Mouse (Mus musculus) forebrain, embryonic 16.5 days (tissue): Measurements from ENCODE around the gene Yipf2. TPM values are rescaled to one million over a fixed set of nuclear protein-coding genes. Genes with fewer than 3 reads are reported as not detected.

Experiments
- ATAC-seq: fragments of 200-750 bp; cut with Nextera tagmentation; 2 replicates; pipeline ENCODE4 v1.8.0; 2017; ENCODE audit warnings: mild to moderate bottlenecking, moderate library complexity
- H3K27ac ChIP-seq: fragments of 300-500 bp; sonication (generic); 2 replicates; pipeline ENCODE4 v1.5.1; 2014; ENCODE audit warnings: low read length, control low read depth
- H3K27me3 ChIP-seq: fragments of 300-500 bp; sonication (generic); replicated peaks from 2 replicates; pipeline ENCODE4 v1.6.1; 2014; ENCODE audit warnings: low read length; ENCODE audit not compliant: control insufficient read depth, insufficient read depth
- H3K36me3 ChIP-seq: fragments of 300-500 bp; sonication (generic); 2 replicates; pipeline ENCODE4 v1.6.1; 2014; ENCODE audit not compliant: control insufficient read depth, insufficient read depth
- H3K4me1 ChIP-seq: fragments of 300-500 bp; sonication (generic); replicated peaks from 2 replicates; pipeline ENCODE4 v1.6.1; 2014; ENCODE audit warnings: low read length; ENCODE audit not compliant: control insufficient read depth, insufficient read depth
- H3K4me2 ChIP-seq: fragments of 300-500 bp; sonication (generic); 2 replicates; pipeline ENCODE4 v1.6.1; 2014; ENCODE audit warnings: mild to moderate bottlenecking, low read length, control low read depth
- H3K4me3 ChIP-seq: fragments of 300-500 bp; sonication (generic); replicated peaks from 2 replicates; pipeline ENCODE4 v1.5.1; 2014; ENCODE audit warnings: mild to moderate bottlenecking, low read length, control low read depth
- H3K9ac ChIP-seq: fragments of 300-500 bp; sonication (generic); replicated peaks from 2 replicates; pipeline ENCODE4 v1.6.1; 2014; ENCODE audit warnings: low read depth, low read length, control low read depth
- H3K9me3 ChIP-seq: fragments of 300-500 bp; sonication (generic); 2 replicates; pipeline ENCODE4 v1.6.1; 2016; ENCODE audit warnings: low read length; ENCODE audit not compliant: control insufficient read depth
- WGBS: fragments of 180-500 bp; shearing (Covaris S2); extraction: QIAGEN DNeasy Blood & Tissue Kit; methylation state at CpG from one replicate; pipeline ENCODE4 v1.1.7; 2014; 5-methylcytosine and 5-hydroxymethylcytosine counted together
- polyA plus RNA-seq: library from polyadenylated mRNA; unstranded; fragments of >200 nt; fragmentation: Nextera tagmentation; extraction: Ambion mirVana; gene quantifications from 2 replicates; pipeline ENCODE4 v1.2.1, GENCODE M21; 2015

Gene Yipf2
- polyA plus RNA-seq, 1 experiment from 2014 or later = 24.8 TPM

DNA sequence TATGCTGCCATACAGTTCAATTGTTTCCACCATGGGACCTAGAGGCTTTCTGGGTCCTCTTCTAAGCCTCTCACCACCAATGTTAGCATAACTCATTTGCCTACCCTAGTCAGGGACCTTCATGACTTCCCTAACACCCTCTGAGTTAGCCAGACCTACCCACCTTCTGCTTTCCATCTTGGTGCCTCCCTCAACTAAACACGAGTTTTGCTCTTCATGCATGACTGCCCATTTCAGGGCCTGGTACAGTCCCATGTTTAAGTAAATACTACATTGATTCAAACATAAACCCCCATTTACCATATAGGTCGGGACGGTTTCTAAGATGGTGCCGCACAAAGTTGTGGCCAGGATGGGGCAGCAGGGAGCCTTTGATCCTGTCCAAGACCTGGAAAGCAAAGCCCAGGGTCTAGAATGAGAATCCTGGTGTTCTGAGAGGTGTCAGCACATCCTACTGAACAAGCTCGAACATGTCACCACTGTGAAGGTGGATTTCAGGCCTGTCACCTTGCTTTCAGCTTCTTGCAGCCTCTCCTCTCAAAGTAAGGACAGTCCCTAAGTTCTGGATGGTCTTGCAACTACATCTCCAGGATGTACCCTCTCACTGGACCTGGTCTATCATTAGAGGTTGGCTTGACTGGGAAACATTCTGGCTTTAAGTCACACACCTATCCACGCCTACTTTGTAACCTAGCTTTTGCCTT, 1.3 kb downstream of the Yipf2 start:
- H3K9me3 ChIP-seq = no peaks in the 10 kb centered on the region
- ATAC-seq = no peak
- H3K4me1 ChIP-seq = peaks cover 28% of the 10 kb centered on the region
- no peak overlapping the region for H3K9ac ChIP-seq
- WGBS = 82% methylated on average over 6 of the region's 6 CpGs
- peaks cover 23% of the 10 kb centered on the region for H3K36me3 ChIP-seq
- H3K27ac ChIP-seq = no peak overlapping the region
- H3K4me3 ChIP-seq = no peak overlapping the region
- H3K27me3 ChIP-seq = no peaks in the 10 kb centered on the region
- no peak overlapping the region; the same call in 1 of the 2 replicates for H3K4me2 ChIP-seq

DNA sequence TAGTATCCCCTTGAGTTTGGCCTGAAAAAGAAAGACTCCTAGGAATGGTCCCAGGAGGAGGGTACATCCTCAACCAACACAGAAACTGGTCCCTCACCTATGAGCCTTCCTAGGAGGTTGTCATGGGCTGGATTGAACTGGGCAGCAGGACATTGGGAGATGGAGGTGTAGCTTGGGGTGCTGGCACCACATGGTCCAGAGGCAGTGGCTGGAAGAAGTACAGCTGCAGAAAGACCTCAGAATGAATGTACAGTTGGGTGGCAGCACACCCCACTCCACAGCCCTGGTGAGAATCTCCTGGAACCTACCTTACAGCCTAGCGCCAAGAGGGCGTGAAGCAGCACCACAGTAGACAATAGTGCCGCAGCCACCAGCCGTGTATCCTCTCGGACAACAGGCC, 3.1 kb downstream of the Yipf2 start:
- H3K27me3 ChIP-seq = no peaks in the 10 kb centered on the region
- no peak overlapping the region for H3K4me2 ChIP-seq
- peaks cover 22% of the 10 kb centered on the region for H3K4me1 ChIP-seq
- ATAC-seq = no peak
- H3K4me3 ChIP-seq = no peak overlapping the region
- WGBS = 87% methylated on average over 5 of the region's 5 CpGs
- peaks cover 29% of the 10 kb centered on the region for H3K36me3 ChIP-seq
- no peak overlapping the region for H3K9ac ChIP-seq
- H3K9me3 ChIP-seq = no peaks in the 10 kb centered on the region
- H3K27ac ChIP-seq = no peak overlapping the region

GRCm38 (mm10) chr9:21588350-21588749, 4.3 kb downstream of the Yipf2 start:
- Histone ChIP-seq H3K4me1 (peaks cover 10% of the 10 kb centered on the region), H3K27me3 (no peaks in the 10 kb centered on the region), H3K9ac (no peak overlapping the region), H3K36me3 (peaks cover 36% of the 10 kb centered on the region), H3K4me2 (no peak overlapping the region), H3K27ac (no peak overlapping the region), H3K4me3 (no peak overlapping the region), H3K9me3 (no peaks in the 10 kb centered on the region)
- ATAC-seq = no peak
- 91% methylated on average over 8 of the region's 8 CpGs for WGBS

DNA sequence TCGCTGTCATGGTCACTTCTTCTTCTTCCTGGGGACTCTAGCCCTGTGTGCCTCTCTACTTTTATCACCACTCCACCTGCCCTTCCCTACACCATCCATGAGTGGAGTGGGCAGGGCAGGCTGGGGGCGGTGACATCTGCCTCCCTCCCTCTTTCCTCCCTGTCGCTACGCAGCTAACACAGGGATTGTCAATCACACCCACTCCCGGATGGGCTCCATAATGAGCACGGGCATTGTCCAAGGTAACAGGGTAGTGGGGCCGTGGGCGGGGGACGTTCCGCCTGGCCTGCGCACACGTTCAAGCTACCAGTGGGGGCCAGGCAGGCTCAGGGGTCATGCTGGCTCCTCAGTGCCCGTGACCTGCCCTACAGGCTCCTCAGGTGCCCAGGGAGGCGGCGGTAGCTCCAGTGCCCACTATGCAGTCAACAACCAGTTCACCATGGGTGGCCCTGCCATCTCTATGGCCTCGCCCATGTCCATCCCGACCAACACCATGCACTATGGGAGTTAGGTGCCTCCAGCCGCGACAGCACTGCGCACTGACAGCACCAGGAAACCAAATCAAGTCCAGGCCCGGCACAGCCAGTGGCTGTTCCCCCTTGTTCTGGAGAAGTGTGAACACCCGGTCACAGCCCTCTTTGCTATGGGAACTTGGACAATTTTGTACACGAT, 4.8 kb downstream of the Yipf2 start:
- WGBS = 84% methylated on average over 23 of the region's 23 CpGs
- Histone ChIP-seq H3K9ac (no peak overlapping the region), H3K36me3 (peaks cover 39% of the 10 kb centered on the region), H3K4me2 (no peak overlapping the region), H3K9me3 (no peaks in the 10 kb centered on the region), H3K4me3 (no peak overlapping the region), H3K27me3 (no peaks in the 10 kb centered on the region), H3K4me1 (peaks cover 10% of the 10 kb centered on the region), H3K27ac (no peak overlapping the region)
- no peak for ATAC-seq

- Histone ChIP-seq H3K9ac (no peak overlapping the region), H3K9me3 (no peaks in the 10 kb centered on the region), H3K27ac (no peak overlapping the region), H3K4me2 (no peak overlapping the region), H3K27me3 (no peaks in the 10 kb centered on the region), H3K4me3 (no peak overlapping the region), H3K4me1 (no peaks in the 10 kb centered on the region), H3K36me3 (peaks cover 52% of the 10 kb centered on the region)
- 76% methylated on average over 1 of the region's 1 CpGs for WGBS
- ATAC-seq = no peak
Measured at GRCm38 (mm10) chr9:21585401-21585800, 7.2 kb downstream of the Yipf2 start.

DNA sequence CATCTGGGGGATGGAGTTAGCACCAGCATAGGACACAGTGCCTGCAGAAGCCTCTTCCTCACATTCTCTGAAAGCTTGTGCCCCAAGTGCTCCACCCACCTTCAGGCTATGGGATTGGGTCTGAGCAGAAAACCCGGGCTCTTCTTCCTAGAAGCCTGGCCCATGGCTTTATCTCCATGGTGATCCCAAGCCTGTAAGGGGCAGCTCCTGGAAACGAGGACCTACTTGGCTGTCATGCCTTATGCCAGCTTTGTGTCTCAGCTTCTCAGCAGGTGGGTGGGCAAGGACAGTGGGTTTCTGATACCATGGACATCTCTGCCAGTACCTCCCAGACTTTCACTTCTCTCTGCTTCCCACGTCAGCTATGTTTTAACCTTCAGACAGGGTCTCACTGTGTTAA, 14.4 kb downstream of the Yipf2 start:
- H3K9me3 ChIP-seq = no peaks in the 10 kb centered on the region
- H3K4me2 ChIP-seq = no peak overlapping the region
- no peaks in the 10 kb centered on the region for H3K27me3 ChIP-seq
- no peak overlapping the region for H3K27ac ChIP-seq
- H3K36me3 ChIP-seq = peaks cover 47% of the 10 kb centered on the region
- no peak overlapping the region for H3K4me3 ChIP-seq
- H3K4me1 ChIP-seq = no peaks in the 10 kb centered on the region
- ATAC-seq = no peak
- H3K9ac ChIP-seq = no peak overlapping the region
- 61% methylated on average over 3 of the region's 3 CpGs for WGBS

DNA sequence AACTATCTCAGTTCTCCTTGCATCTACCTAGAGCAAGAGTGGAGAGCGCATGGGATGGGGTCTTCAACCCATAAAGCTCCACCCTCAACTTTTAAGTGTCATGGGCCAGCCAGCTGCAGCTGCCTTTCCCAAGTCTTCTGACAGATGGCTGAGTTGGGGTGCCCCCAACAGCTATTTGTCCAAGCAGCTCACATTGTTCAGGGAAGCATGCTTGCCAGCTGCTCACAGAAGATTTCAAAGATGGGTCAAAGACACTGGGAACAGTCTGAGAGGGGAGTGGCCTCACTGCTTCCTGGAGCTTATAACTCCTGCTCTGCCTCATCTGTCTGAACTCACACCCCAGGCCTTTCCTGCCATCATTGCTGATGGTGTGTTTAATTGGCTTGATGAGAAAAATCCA, 16.3 kb downstream of the Yipf2 start:
- Histone ChIP-seq H3K9ac (no peak overlapping the region), H3K27me3 (no peaks in the 10 kb centered on the region), H3K4me3 (no peak overlapping the region), H3K4me1 (no peaks in the 10 kb centered on the region), H3K27ac (no peak overlapping the region), H3K4me2 (no peak overlapping the region), H3K9me3 (no peaks in the 10 kb centered on the region), H3K36me3 (peaks cover 44% of the 10 kb centered on the region)
- WGBS = 100% methylated on average over 1 of the region's 1 CpGs
- no peak for ATAC-seq

- H3K9me3 ChIP-seq = no peaks in the 10 kb centered on the region
- WGBS = 97% methylated on average over 10 of the region's 10 CpGs
- H3K27ac ChIP-seq = no peak overlapping the region
- no peaks in the 10 kb centered on the region for H3K27me3 ChIP-seq
- no peak overlapping the region for H3K4me3 ChIP-seq
- no peaks in the 10 kb centered on the region for H3K4me1 ChIP-seq
- peaks cover 43% of the 10 kb centered on the region for H3K36me3 ChIP-seq
- H3K4me2 ChIP-seq = no peak overlapping the region
- H3K9ac ChIP-seq = no peak overlapping the region
- no peak for ATAC-seq
Measured at GRCm38 (mm10) chr9:21575253-21575652, 17.4 kb downstream of the Yipf2 start.

DNA sequence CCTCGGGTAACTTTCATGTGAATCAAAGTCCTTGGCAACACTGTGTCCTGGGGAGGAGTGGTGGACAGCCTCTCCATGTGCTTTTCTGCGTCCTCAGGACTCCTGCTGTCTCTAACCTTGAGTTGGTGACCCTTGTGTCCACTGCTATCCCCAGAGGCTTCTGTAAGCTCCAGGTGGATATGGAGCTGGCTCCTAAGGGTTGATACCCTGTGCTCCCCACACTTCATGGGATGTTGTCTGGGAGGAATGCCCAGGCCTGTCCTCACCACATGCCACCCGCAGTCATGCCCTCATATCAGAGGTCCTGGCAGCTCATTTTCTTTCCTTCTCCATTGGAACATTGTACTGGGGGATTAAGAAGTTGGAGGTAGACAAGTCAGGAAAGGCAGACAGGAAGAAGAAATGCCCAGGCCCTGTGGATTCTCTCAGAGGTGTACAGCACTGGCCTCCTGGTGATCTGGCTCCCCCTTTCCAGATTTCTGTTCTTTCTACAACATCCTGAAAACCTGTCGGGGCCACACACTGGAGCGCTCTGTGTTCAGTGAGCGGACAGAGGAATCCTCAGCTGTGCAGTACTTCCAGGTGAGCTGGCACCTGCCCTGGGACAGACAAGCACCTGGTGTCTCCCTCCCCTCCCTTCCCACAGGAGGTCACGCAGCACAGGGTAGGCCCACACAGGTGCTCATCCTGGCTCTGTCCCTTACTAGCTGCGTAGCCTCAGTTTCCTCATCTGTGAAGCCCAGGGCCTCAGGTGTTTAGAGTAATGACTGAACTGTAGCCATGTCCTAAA, 18.4 kb downstream of the Yipf2 start:
- WGBS = 95% methylated on average over 8 of the region's 8 CpGs

More for the DNA sequence above, 18.4 kb downstream of the Yipf2 start:
- Histone ChIP-seq H3K27ac (no peak overlapping the region), H3K9me3 (no peaks in the 10 kb centered on the region), H3K9ac (no peak overlapping the region), H3K27me3 (no peaks in the 10 kb centered on the region), H3K36me3 (peaks cover 40% of the 10 kb centered on the region), H3K4me1 (no peaks in the 10 kb centered on the region), H3K4me2 (no peak overlapping the region), H3K4me3 (no peak overlapping the region)
- ATAC-seq = no peak
